Mouse (Mus musculus): ENCODE measurements around the gene Lim2.
A peak's percentile ranks its signal among the peaks of the same experiment; 100 is the strongest.
"Not testable (repeated sequence)": the region's sequence is repeated elsewhere in the genome, so short reads cannot be mapped to it uniquely, and the experiment has no call there.

Lim2 gene

GRCm38 (mm10) chr7:43427406-43427805 is at the start of gene Lim2:
Gene Lim2 (plus strand): TSS chr7:43427670.
- no peak for DNase-seq

GRCm38 (mm10) chr7:43378226-43378625 is 49.2 kb upstream of the Lim2 start:
- peak; percentile 36 for DNase-seq

DNA sequence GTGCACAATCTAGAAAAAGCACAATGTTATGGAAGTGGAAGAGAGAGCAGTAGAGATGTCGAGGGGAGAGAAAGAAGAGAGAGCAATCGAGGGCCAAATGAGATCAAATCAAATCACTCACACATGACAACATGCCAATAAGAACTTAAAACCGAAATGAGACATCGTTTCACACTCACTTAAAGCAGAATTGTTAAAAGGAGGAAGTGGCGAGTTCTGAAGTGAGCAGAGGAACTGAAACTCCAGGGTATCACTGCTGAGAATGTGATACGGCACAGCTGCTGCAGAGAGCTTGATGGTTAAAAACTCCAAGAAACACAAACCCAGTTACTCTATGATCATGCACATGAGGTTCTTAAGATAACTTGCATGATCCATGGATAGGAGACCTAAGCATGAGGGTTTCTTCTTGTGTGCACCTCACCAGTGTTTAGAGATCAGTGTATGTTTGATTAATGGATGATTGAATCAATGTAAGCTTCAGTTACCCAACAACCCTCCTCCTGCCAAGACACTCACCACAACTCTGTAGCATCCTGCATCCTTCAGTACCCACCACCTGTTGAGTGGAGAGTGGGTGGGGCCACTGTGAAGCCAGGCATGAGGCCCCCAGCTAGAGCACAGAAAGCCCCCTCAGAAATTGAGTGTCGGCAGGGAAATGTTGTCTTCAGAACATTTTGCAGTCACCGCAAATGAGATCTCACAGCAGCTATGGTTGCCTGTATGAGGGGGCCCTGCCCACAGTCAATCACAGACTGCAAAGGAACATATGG is 34.9 kb upstream of the Lim2 start:
- no peak for DNase-seq

- DNase-seq: no peak
Measured at GRCm38 (mm10) chr7:43399501-43399900, 28.0 kb upstream of the Lim2 start.

DNA sequence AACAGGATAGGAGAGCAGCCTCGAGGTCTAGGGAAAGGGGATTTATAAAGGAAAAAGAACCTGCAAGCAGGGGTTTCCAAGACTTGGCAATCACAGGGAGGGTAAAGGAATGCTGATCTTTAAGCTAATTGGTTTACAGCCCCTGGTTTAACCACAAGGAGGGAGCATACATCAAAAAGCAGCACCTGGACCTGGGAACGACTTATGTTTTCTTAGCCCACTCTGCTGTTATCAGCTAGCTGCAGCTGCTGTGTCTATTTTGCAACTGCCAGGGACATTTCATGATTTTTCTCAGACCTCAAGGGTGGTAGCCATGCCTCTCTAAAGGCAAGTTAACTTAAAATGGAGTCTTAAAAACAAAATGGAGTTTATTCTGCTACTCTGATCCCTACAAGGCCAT is 24.8 kb upstream of the Lim2 start:
- DNase-seq: no peak

- DNase-seq: no peak
Measured at GRCm38 (mm10) chr7:43407573-43407972, 19.9 kb upstream of the Lim2 start.

- DNase-seq: no peak
Measured at GRCm38 (mm10) chr7:43408131-43408553, 19.3 kb upstream of the Lim2 start, which contains the start of gene Siglecg. Gene Siglecg (plus strand): TSS chr7:43408204.

DNA sequence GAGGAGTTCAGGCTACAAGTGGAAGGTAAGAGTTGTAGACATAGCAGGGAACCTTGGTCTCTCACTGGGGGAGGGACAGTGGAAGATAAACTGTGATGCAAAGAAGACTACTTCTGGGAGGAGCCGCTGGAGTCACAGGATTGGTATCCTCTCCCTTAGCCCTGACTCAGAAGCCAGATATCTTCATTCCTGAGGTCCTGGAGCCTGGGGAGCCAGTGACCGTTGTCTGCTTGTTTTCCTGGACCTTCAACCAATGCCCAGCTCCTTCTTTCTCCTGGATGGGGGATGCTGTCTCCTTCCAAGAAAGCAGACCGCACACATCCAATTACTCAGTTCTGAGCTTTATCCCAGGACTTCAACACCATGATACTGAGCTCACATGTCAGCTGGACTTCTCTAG is 18.4 kb upstream of the Lim2 start:
- no peak for DNase-seq

DNA sequence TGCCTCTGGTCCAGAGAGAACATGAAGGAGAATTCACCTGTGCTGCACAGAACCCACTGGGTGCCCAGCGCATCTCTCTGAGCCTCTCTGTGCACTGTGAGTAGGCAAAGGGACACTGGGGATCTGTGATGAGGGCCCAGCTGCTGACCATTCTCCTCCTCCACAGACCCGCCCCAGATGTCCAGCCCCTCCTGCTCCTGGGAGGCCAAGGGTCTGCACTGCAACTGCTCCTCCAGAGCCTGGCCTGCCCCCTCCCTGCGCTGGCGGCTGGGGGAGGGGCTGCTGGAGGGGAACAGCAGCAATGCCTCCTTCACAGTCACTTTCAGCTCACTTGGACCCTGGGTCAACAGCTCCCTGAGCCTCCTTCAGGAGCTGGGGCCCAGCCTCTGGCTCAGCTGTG is 15.7 kb upstream of the Lim2 start:
- DNase-seq: not testable (repeated sequence)

- DNase-seq: no peak
Measured at GRCm38 (mm10) chr7:43417298-43417697, 10.2 kb upstream of the Lim2 start.

GRCm38 (mm10) chr7:43422995-43423617 is 4.4 kb upstream of the Lim2 start:
- DNase-seq: peak; percentile 80

- no peak for DNase-seq
Measured at GRCm38 (mm10) chr7:43423991-43424625, 3.4 kb upstream of the Lim2 start.

GRCm38 (mm10) chr7:43429500-43429899 is 2.0 kb downstream of the Lim2 start:
- no peak for DNase-seq

DNA sequence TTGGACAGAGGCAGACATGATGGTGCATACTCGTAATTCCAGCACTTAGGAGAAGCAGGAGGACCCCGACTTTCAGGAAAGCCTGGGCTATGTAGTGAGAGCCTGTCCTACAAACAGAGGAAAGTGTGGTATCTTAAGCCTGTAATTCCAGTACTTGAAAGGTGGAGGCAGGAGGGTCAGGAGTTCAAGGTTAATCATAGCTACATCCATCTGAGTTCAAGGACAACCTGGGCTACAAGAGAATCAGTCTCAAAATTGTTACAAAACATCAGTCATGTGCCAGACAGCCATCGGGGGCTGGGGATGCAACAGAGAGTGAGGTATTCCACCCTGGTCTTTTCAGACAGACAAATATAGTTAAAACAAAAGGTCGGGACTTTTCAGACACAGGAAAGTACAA is 5.4 kb downstream of the Lim2 start:
- no peak for DNase-seq

DNA sequence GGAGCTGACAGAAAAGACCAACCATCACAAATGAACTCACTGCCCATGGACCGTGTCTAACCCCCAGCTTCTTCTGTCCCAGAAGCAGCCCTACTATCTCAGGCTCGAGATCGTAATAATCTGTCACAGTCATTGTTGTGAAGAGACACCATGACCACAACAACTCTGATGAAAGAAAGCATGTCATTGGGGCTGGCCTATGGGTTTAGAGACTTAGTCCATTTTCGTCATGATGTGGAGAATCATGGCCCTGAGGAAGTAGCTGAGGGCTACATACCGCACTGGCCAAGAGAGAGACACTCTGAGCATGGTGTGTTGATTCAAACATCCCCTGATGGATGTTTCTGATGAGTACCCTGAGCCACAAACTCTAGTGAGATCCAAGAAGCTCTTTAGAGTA is 7.2 kb downstream of the Lim2 start:
- DNase-seq: no peak

DNA sequence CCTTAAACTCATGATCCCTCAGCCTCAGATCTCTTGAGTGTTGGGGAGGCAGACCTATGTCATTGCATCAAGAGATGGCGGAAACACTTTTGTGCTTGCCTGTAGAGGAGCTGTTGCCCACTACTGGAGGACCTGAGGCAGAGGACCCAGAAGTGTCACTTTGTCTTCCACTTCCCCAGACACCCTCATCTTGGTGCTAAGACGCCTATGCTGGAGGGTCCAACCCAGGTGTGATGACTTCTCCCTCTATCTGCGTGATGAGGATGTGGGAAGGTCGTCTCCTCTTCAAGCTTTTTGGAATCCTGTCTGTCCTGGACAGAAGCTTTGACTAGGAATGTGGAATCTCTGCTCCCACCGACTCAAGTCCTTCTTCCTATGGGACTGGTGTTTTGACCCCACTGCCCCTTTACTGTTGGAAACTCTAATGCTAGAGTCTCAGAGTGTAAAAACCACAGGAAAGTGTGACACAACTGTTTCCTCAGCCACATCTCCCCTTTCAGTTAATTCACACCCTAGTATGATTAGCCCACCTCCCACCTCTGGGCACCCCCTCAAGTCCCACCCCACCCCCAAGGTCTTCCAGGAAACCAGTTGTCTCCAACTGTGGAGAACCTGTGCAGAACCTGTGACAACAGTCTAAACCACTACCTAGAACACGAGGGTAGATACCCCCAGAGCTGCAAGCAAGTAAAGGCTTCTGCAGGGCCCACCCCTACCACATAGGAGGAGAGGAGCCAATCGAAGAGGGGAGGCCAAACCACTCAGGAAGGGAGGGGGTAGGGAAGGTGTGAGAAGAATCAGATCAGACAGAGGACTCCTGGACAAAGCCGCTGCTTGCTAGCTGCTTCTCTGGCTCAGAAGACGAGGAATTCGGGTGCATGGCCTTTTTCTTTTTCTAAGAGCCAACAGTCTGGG is 9.1 kb downstream of the Lim2 start, which contains the start of gene Nkg7:
Nkg7 (plus strand) TSS at position 733 of the 915 bp plus-strand sequence.
- no peak for DNase-seq

- no peak for DNase-seq
Measured at GRCm38 (mm10) chr7:43438611-43439010, 11.1 kb downstream of the Lim2 start.

DNA sequence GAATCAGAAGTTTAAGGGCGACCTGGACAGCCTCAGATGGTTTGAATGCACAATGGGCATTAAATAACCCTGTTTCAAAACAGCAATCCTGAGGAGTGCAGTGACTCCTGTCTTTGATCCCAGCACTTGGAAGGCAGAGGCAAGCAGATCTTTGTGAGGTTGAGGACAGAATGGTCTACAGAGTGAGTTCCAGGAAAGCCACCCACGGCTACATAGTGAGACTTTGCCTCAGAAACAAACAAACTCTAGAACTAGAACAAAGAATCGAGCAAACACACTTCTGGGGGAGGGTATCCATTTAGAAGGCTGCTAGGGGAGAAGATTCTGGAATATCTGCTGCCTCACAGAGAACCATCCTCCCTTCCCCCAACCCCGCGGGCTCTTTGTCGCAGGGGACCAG is 13.0 kb downstream of the Lim2 start, which contains the start of gene Cldnd2:
Cldnd2 (plus strand) TSS at position 301 of the 400 bp plus-strand sequence.
- no peak for DNase-seq

GRCm38 (mm10) chr7:43441071-43441470 is 13.6 kb downstream of the Lim2 start:
- no peak for DNase-seq

- no peak for DNase-seq
Measured at GRCm38 (mm10) chr7:43442684-43443083, 15.2 kb downstream of the Lim2 start.

- DNase-seq: peak; percentile 80
Measured at GRCm38 (mm10) chr7:43443126-43443916, 15.9 kb downstream of the Lim2 start.

DNA sequence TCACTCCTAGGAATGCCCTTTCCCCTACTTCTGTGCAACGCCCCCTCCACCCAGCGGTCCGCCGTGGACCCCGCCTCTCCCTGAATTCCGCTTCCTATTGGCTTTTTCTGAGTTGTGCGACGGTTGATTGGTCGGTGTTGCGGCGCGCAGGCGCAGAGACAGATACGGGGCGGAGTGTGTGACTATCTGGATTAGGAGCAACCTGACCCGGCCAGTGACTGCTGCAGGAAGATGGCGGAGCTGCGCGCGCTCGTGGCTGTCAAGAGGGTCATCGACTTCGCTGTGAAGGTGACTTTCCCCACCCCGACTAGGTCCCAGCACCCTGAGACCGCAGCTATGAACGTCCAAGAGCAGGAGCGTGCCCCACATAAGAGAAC is 16.4 kb downstream of the Lim2 start, which contains the start of the genes Etfb and Gm45233:
Etfb (plus strand) TSS at position 167 of the 377 bp plus-strand sequence.
Gm45233 (plus strand) TSS at position 212 of the 377 bp plus-strand sequence.
- peak; percentile 95 for DNase-seq
